Mouse (Mus musculus): Measurements from ENCODE around the gene Zfp131. TPM values are rescaled to one million over a fixed set of nuclear protein-coding genes. Genes with fewer than 3 reads are reported as not detected.
A peak's percentile ranks its signal among the peaks of the same experiment; 100 is the strongest.

Gene Zfp131
- total RNA-seq, 2 experiments from 2014 or later: 47.3 to 48.5 TPM

DNA sequence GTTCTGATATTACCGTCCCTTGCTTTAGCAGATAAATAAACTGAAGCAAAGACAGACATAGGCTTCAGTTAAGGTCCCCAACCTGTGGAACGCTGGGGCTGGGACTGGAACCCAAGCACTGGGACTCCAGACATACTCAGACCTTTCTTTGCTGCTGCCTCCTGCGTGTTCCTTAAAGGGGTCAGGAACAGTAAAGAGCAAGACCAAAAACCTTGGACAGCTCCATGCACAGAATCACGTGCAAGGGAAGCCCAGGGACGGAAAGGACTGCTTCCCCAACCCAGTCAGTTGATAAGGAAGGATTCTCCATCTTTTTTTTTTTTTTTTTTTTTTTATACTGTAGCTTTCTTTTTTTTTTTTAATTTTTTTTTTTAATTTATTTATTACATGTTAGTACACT lies 33.9 kb downstream of the Zfp131 start:
- intact Hi-C loops (cut with DNase I): loop anchor here (5.0 kb wide), 1 partner anchor 65 kb away; the partner anchor contains the start of gene Hmgcs1
- no peak for DNase-seq (ENCODE audit: low spot score in 2 of 2)

DNA sequence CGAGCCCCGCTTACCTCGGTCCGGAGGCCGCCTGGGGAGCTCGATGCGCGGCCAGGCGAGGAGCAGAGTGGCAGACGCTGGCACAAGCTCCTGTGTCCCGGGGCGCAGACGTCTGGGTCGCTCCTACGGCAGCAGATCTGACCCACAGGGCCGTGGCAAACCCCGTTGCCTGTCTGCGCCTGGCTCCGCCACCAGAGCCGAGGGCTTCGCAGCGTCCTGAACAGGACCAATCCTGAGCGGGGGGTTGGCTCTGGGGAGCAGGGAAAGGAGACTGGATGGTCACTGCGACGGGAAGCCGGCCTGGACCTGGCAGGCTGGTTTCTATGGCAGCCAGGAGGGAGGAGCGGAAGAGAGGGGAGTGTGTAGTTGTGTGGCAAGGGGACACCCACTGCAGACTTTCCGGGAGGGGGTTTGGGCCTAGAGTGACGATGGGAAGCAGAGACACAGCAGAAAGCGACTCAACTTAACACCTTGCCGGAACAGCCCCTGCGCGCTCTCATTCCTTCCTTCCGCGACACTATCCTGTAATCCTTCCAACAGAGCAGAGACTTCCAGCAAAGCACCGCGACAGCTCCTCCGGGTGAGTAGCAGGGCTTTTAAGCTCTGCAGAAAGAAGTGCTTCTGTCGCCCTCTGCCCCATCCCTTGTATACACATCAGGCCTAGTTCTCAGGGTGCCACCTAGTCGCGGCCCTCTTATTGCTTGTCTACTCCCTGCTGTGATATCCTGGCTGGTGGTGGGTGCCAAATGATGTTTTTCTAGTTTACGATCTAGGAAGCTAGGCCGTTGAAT lies 34.8 kb downstream of the Zfp131 start, which contains the start of gene Nim1k:
Nim1k (minus strand) TSS at position 202 of the 791 bp plus-strand sequence.
- intact Hi-C loops (cut with DNase I): loop anchor here (2.0 to 5.0 kb wide), 3 partner anchors 29 to 64 kb away; partner anchors contain the start of genes Hmgcs1 and Zfp131
- peak; percentile 85 to 87 for DNase-seq (ENCODE audit: low spot score in 2 of 2)

DNA sequence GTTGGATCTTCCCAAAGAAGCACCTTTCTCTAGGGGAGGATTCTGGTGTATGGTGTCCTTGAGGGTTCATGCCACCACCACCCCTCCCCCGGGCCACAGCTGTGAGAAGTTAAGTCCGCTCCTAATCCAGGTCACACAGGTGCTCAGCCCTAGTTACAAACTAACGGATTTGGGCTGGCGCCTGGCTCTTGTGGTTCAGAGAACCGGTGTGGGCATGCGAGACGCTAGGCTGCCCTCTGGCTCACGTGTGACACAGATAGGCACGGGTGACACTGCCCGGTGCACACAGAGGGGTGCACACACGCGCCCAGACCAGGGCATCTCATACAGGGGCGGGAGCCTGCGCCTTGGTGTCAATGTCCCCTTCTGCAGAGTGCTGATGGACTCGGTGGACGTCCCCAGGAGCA lies 35.5 kb downstream of the Zfp131 start:
- intact Hi-C loops (cut with DNase I): loop anchor here (2.0 to 5.0 kb wide), 3 partner anchors 28 to 63 kb away; partner anchors contain the start of genes Hmgcs1 and Zfp131
- DNase-seq (ENCODE audit: low spot score in 2 of 2): peak; percentile 42 to 48

DNA sequence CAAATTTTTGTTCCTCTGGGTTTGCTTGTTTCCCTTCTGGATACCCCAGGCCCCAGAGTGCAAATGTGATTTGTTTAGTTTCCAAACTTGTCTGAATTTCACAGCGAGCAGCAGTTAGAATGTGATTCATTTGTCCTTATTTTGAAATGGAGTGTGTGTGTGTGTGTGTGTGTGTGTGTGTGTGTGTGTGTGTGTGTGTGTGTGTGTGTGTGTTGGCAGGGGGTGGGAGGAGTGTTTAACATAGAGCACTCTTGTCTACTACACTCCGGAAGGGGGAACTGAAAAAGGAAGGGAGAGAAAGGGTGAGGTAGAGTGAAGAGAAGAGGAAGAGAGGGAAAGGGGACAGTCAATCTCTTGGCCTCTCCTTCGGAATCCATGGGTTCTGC lies 36.1 kb downstream of the Zfp131 start:
- intact Hi-C loops (cut with DNase I): loop anchor here (2.0 to 5.0 kb wide), 3 partner anchors 28 to 62 kb away; partner anchors contain the start of genes Hmgcs1 and Zfp131
- no peak for DNase-seq (ENCODE audit: low spot score in 2 of 2)

DNA sequence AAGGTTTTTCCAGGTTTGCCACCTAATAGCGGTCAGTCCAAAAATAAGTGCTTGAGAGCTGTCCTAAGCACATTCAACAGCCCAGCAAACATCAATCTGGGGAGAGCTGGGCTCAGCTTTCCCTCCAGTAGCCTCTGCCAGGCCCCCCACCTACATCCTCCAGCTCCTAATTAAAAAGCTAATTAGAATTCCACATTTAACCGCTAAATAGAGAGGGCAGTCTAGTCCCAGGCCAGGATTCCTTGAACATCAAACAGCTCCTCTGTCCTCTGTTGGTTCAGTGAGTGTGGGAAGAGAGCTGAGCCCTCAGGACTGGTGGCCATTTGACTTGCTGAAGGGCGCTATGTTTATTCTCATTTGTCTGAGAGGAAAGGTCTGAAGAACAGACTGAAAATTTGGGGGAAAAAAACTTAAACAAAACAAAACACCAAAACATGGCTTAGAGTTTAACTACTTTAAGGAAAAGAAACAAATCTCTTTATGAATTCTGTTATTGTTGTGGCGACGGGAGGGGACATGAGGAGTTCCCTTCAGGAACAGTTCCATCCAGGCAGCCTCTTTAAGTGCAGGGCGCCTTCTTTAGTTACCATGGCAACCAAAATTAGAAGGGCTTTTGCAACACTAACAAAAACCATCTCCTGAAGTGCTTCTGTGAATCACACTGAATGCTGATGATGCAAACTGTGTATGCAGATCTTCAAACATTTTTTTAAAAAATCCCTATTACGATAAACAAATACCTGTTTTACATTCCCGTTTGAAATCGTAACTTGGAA lies 36.6 kb downstream of the Zfp131 start:
- DNase-seq (ENCODE audit: low spot score in 2 of 2): no peak
- intact Hi-C loops (cut with DNase I): loop anchor here (2.0 kb wide), 2 partner anchors 27 to 37 kb away; partner anchors contain the start of gene Zfp131

DNA sequence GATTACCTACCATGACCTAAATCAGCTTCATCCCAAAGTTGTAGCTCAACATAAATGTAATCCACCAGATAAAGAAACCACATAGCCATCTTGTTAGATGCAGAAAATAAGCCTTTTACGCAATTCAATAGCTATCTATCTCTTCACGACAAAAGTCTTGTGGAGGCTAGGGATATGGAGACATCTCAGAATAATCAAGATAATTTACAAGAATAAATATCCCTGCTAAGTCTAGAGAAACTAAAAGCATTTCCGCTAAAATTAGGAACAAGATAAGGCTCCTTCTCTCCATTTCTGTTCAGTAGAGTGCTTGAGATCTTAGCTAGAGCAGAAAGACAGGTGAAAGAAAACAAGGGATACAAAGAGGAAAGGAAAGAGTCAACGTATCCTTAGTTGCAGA lies 43.8 kb downstream of the Zfp131 start:
- intact Hi-C loops (cut with DNase I): no loop called here
- DNase-seq (ENCODE audit: low spot score in 2 of 2): no peak

DNA sequence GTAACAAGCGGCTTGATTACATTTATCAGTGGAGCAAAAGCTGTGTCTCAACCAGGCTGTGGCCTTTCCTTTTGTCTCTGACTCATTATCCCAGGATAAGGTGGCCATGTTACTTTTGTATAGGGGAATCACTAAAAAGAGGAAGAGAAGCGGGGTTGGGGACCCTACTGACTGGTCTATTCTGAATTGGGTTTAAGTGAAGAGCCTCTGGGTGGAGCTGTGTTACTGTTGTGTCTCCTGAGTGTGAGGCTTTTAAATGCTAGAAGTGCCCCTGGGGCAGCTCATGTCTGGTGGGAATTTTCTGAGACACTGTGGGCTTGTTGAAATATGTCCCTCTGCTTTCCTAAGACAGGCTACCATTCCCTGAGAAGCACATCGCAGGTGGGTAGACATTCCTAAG lies 47.2 kb downstream of the Zfp131 start:
- intact Hi-C loops (cut with DNase I): no loop called here
- peak in 1 of 2 experiments; percentile 22 for DNase-seq (ENCODE audit: low spot score in 2 of 2)

DNA sequence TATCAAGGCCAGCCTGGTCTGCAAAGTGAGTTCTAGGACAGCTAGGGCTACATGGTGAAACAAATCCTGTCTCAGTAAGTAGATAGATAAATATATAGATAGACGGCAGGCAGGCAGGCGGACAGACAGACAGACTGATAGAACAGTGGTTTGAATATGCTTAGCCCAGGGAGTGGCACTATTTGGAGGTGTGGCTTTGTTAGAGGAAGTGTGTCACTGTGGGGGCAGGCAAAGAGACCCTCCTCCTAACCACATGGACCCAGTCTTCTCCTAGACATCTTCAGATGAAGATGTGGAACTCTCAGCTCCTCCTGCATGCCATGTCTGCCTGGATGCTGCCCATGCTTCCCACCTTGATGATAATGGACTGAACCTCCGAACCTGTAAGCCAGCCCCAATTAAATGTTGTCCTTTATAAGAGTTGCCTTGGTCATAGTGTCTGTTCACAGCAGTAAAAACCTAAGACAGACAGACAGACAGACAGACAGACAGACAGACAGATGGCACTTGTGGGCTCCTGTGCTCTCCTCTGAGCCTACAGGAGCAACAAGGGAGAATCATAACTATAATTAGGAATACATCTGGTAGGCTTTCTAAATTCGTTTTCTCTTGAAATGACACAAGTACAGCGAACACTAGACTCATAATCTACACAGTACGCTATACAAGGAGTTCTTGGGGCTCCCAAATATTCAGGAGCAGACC lies 47.8 kb downstream of the Zfp131 start:
- DNase-seq (ENCODE audit: low spot score in 2 of 2): peak in 1 of 2 experiments; percentile 30
- intact Hi-C loops (cut with DNase I): no loop called here

DNA sequence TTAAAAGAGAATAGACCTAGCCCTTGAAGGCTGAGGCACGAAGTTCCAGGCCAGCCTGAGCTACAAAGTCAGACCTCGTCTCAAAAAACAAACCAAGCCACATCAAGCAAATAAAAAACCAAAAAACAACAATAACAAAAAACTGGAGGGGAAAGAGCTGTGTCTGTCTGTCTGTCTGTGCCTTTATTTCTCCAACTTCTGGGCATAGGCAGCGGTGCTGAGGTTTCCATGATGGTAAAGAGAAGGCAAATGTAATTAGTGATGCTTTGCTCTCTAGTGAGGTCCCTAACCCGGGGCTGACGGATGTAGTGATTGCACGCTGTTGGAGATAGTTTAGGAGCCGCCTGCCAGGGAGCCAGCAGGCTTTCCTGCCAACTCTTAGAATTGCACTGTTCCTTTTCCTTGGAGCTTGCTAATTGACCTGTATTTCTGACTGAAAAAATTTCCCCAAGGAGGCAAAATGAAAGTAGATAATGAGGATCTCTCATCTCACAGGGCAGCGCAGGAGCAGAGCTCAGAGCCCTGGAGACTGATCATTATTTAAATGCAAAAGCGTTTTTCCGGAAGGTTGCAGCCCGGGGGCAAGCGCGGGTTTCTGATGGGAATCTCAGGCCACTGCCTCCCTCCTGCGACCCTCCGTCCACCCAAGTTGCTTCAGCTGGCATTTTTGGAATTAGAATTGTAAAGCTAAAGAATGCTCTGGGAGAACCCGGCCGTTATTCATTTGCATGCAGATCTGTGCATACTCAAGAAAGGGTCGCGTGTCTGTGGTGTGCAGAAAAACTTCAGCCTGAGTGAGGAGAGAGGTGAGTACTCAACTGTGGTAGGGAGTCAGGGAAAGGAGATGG lies 49.1 kb downstream of the Zfp131 start:
- intact Hi-C loops (cut with DNase I): no loop called here
- no peak for DNase-seq (ENCODE audit: low spot score in 2 of 2)

DNA sequence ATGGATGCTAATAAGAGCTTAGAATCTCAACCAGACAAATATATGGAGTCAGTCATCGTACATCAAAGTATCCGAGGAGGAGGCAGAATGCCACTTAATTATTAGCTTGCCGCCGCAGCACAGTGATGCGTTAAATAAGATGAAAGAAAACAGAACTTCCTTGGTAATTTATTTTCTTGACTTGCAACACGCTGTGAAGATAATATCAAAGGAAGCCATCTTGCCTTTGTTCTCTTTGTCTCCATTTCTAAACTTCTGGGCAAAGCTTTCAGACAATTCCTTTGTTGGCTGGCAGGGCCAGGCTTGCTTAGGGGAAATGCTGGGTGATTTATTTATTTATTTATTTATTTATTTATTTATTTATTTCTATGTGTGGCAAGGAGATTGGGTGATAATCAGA lies 59.2 kb downstream of the Zfp131 start:
- no peak for DNase-seq (ENCODE audit: low spot score in 2 of 2)
- intact Hi-C loops (cut with DNase I): no loop called here

DNA sequence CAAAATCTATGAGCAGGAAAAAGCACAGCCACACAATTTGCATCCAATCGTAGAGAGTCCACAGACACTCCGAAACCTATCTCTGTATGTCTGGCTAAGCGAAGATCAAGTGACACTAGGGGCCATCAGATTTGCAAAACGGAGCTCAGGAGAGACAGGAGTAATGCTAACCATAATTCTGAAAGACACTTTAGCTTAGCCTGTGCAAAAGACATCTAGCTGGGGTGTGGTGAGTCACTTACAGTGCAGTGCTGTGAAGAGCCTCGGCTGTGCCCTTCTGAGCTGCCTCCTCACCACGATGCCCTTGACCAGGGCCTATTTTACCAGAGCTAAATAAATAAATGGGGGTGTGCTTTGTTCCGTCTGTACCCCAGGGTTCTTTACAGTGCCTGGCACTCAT lies 61.3 kb downstream of the Zfp131 start:
- DNase-seq (ENCODE audit: low spot score in 2 of 2): no peak
- intact Hi-C loops (cut with DNase I): loop anchor here (5.0 kb wide), 1 partner anchor 87 kb away; no protein-coding TSS in a partner anchor

DNA sequence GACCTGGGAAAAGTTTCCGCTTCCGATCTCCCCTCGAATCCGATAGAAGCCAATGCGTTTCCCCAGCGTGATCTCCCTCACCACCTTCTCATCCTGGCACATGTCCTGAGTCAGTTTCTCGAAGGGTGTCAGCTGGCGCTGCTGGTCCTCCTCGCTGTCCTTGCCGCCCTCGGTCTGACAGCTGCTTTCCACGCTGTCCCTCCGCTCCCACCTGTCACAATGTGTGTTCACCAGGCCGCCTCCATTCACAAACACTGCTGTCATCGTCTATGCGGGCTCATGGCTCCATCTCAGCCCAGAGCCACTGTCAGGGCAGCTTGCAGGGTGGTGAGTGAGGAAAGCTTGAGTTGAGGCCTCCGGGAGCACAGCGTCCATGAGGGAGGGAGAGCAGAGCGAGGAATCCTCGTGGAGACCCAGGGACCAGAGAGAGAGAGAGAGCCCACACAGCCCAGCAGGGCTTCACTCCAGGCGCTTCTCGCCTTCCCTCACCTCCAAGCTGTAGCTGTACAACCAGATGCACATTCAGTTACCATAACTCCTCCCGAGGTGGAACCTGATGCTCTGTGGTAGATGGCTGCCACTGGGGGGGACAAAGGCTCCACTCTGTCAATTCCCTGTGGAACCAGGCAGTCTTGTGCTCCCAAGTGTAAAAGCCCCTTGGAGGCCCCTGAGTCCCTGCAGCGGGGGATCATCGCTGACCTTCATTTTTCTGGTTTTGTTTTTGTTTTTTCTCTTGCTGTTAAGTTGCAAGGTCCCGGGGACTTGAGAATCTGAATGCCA lies 62.9 kb downstream of the Zfp131 start:
- intact Hi-C loops (cut with DNase I): loop anchor here (2.0 to 5.0 kb wide), 2 partner anchors 27 to 85 kb away; partner anchors contain the start of gene Nim1k
- peak; percentile 55 to 59 for DNase-seq (ENCODE audit: low spot score in 2 of 2)

DNA sequence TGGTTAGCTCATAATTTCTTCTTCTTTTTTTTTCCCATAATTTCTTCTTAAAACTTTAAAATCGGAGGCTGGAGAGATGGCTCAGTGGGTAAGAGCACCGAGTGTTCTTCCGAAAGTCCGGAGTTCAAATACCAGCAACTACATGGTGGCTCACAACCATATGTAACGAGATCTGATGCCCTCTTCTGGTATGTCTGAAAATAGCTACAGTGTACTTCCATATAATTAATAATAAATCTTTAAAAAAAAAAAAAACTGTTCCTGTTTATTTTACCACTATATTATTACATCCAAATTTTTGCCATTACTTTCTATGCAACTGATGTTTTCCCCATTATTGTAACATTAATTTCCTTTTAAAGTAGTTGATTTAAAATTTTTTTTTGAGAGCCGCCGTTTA lies 66.1 kb downstream of the Zfp131 start:
- DNase-seq (ENCODE audit: low spot score in 2 of 2): no peak
- intact Hi-C loops (cut with DNase I): no loop called here

DNA sequence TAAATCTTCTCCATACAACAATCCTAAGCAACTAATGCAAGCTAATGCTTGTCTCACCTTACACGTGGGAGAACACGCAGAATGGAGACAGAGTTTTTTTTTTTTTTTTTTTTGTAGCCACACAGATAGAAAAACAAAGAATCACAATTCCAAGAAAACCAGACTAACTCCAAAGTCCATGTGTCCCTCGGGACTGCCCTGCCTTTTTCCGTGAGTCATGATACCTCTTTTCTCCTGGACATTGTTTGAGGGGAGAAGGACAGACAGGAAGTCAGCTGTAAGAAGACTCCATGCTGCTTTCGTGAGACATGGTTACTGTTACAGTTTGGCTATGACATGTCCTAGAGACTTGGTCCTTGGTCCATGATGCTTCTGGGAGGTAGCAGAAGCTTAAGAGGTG lies 67.3 kb downstream of the Zfp131 start:
- DNase-seq (ENCODE audit: low spot score in 2 of 2): no peak
- intact Hi-C loops (cut with DNase I): no loop called here

DNA sequence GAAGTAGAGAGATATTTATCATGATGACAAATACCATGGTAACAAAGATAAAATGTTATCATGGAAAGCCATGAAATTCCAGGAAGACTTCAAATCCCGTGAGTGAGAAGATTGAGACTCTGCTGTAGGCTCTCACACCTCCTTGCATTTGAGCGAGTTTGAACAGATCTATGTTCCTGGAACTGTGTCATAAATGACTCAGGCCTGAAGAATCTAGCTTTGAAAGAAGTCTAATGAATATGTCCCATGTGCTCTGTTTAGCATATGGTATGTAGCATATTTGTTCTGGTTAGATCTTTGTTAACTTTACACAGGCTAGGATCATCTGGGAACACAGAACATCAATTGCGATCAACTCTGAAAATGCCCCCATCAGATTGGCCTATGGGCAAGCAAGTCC lies 68.2 kb downstream of the Zfp131 start:
- intact Hi-C loops (cut with DNase I): no loop called here
- no peak for DNase-seq (ENCODE audit: low spot score in 2 of 2)

DNA sequence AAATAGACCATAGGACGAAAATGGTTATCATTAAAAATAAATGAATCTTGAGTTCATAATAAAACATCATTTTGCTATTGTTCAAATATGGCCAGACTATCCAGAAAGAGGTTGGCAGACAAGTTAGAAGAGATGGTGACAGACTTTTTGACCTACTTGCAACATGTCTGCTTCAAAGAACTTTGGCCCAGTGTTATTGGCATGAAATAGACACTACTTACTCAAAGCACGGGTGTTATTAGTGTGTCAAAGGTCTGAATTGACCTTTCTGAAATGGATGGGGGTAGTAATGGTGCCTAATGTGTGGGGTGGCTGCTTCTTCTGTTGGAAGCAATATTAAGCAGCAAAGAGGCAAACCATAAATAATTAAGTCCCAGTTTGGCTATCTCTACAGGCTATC lies 74.6 kb downstream of the Zfp131 start:
- intact Hi-C loops (cut with DNase I): no loop called here
- no peak for DNase-seq (ENCODE audit: low spot score in 2 of 2)

Data from left cerebral cortex, postnatal 36 days (tissue).